Mouse (Mus musculus) CH12.LX (cell line): Measurements from ENCODE around the gene Ugt2b38. TPM values are rescaled to one million over a fixed set of nuclear protein-coding genes. Genes with fewer than 3 reads are reported as not detected.
"Not testable (repeated sequence)": the region's sequence is repeated elsewhere in the genome, so short reads cannot be mapped to it uniquely, and the experiment has no call there.

Experiments used
- DNase-seq: peaks from one replicate; pipeline ENCODE4 v3.0.0-alpha.2; 2013; ENCODE audit errors: extremely low read depth
- H3K27ac ChIP-seq: 2 replicates; pipeline ENCODE4 v1.5.1; 2012; ENCODE audit warnings: low read depth, mild to moderate bottlenecking, control low read depth, moderate library complexity; ENCODE audit not compliant: insufficient read depth
- H3K27me3 ChIP-seq: replicated peaks from 2 replicates; pipeline ENCODE3; 2012; ENCODE audit warnings: inconsistent platforms
- H3K36me3 ChIP-seq, 2 experiments: replicated peaks in 1 of 2; 2 replicates each; pipeline versions ENCODE3 to v1.6.1; 2012; ENCODE audit warnings: inconsistent platforms in 1 of 2, low read length in 1 of 2, mild to moderate bottlenecking in 1 of 2, mixed read lengths in 1 of 2, moderate library complexity in 1 of 2; ENCODE audit not compliant: control insufficient read depth in 1 of 2, insufficient read depth in 1 of 2
- H3K4me1 ChIP-seq, 2 experiments: 2 replicates each; pipeline ENCODE4 v1.6.1; 2012; ENCODE audit warnings: inconsistent platforms in 1 of 2, moderate library complexity in 1 of 2; ENCODE audit not compliant: insufficient read depth in 2 of 2, control insufficient read depth in 1 of 2
- H3K4me2 ChIP-seq: 2 replicates; pipeline ENCODE4 v1.6.1; 2012; ENCODE audit warnings: low read depth, mild to moderate bottlenecking, control low read depth; ENCODE audit not compliant: poor library complexity, insufficient read depth, severe bottlenecking
- H3K4me3 ChIP-seq, 3 experiments: fragments of 150-350 bp in 1 of 3; sonication (generic) in 1 of 3; replicated peaks in 1 of 3; 2 replicates each; pipeline versions ENCODE3 to v1.5.1; 2011 to 2012; ENCODE audit warnings: low read depth in 2 of 3, low read length in 2 of 3, mild to moderate bottlenecking in 2 of 3, moderate library complexity in 2 of 3, control low read depth in 1 of 3, improper control_type of control experiment in 1 of 3, inconsistent platforms in 1 of 3, mixed read lengths in 1 of 3; ENCODE audit not compliant: poor library complexity in 1 of 3
- H3K79me2 ChIP-seq: replicated peaks from 2 replicates; pipeline ENCODE4 v1.6.1; 2012; ENCODE audit warnings: mild to moderate bottlenecking, moderate library complexity; ENCODE audit not compliant: control insufficient read depth, poor library complexity, insufficient read depth, severe bottlenecking; ENCODE audit errors: extremely low read depth
- H3K9ac ChIP-seq: 2 replicates; pipeline ENCODE4 v1.6.1; 2012; ENCODE audit warnings: low read depth, mild to moderate bottlenecking, control low read depth, moderate library complexity; ENCODE audit not compliant: insufficient read depth
- H3K9me3 ChIP-seq: replicated peaks from 2 replicates; pipeline ENCODE3; 2012; ENCODE audit warnings: low read length, inconsistent platforms, mixed read lengths
- RAD21 ChIP-seq: IDR thresholded peaks from 2 replicates; pipeline ENCODE4 v1.6.1; 2011; ENCODE audit warnings: low read depth, mild to moderate bottlenecking, low read length, improper control_type of control experiment, moderate library complexity
- SMC3 ChIP-seq: IDR thresholded peaks from 2 replicates; pipeline ENCODE4 v1.6.1; 2011; ENCODE audit warnings: low read depth, low read length, improper control_type of control experiment
- ZMIZ1 ChIP-seq: IDR thresholded peaks from 2 replicates; pipeline ENCODE4 v1.6.1; 2012; ENCODE audit warnings: low read depth, mild to moderate bottlenecking, inconsistent platforms, low read length, improper control_type of control experiment
- dilution Hi-C: fragments of 300-500 bp; cut with MboI; formaldehyde crosslinking; loops from 2 replicates; pipeline ENCODE4 v1.14.3; 2020; ENCODE audit warnings: low sequenced_read_pairs; ENCODE audit not compliant: extremely low pct_unique_long_range_greater_than_20kb, extremely low pct_ligation_motif_present
- in situ Hi-C: fragments of 300-500 bp; cut with MboI; formaldehyde crosslinking; loops from 3 replicates; pipeline ENCODE4 v1.14.3; 2019; ENCODE audit warnings: low sequenced_read_pairs, low pct_ligation_motif_present, low pct_unique_long_range_greater_than_20kb, mixed read lengths
- polyA plus RNA-seq: library from polyadenylated mRNA; unstranded; fragments of >175 nt; gene quantifications from 2 replicates; pipeline ENCODE4 v1.2.1, GENCODE M21; 2012; ENCODE audit warnings: low read depth; ENCODE audit not compliant: insufficient read length
- total RNA-seq, 2 experiments: library from RNA; depleted of rRNA; stranded (reverse); fragments of 300-350 nt in 1 of 2; fragments of >200 nt in 1 of 2; gene quantifications; 2 replicates each; pipeline ENCODE4 v1.2.3; 2012 to 2014

Gene Ugt2b38
- total and polyA plus RNA-seq, 3 experiments = not detected

GRCm38 (mm10) chr5:87373502-87373863 is 50.5 kb downstream of the Ugt2b38 start:
- Histone ChIP-seq H3K27me3 (no peaks in the 10 kb centered on the region), H3K79me2 (no peaks in the 10 kb centered on the region), H3K4me1 (no peaks in the 10 kb centered on the region), H3K4me3 (no peak overlapping the region), H3K9me3 (no peaks in the 10 kb centered on the region), H3K36me3 (no peaks in the 10 kb centered on the region), H3K4me2 (no peak overlapping the region), H3K9ac (no peak overlapping the region), H3K27ac (no peak overlapping the region)
- no peak for DNase-seq
- in situ Hi-C loops = no loop called here
- dilution Hi-C loops = no loop called here
- TF ChIP-seq RAD21 = no peak
- no peak for TF ChIP-seq ZMIZ1
- TF ChIP-seq SMC3 = no peak

DNA sequence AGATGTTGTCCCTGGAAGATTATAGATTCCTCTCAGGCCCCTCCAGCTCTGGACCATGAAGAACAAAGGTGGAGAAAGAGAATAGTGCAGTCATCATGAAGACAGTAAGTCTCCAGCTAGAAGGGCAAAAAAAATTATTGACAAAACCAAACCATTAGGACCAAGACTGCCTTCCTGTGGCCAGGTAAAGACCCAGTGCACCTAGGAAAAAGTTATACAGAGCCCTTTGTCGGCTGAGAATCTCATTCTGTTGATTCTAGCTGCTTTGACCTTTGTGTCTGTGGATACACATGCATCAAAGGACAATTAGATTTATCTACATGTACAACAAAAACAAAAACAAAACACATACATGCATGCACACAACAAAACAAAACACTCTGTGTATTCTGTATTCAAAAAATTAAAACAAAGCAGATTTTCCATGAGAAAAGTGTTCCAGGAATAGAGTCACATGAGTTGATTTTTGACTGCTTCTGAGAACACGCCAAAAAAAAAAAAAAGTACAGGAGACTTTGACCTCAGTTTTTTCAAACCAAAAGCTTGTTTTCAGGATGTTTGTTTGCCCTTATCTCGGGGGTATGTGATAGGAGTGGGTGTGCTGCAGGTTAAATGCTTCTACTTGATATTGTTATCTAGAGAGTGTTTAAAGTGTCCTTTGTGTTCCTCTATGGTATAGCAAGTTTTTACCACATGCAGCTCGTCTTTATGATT is 51.1 kb downstream of the Ugt2b38 start:
- H3K4me2 ChIP-seq, in situ Hi-C loops, H3K9ac ChIP-seq, H3K36me3 ChIP-seq, H3K4me3 ChIP-seq, DNase-seq, H3K79me2 ChIP-seq, H3K27me3 ChIP-seq, H3K9me3 ChIP-seq, H3K27ac ChIP-seq, dilution Hi-C loops, H3K4me1 ChIP-seq: not testable (repeated sequence)

Other genes starting within 250 kb of the Ugt2b38 start
- gene Ugt2b37, start 169.4 kb downstream of the Ugt2b38 start, total RNA-seq (2012; rRNA removed) = not detected in 2 replicates
- not detected in 2 replicates for gene Ugt2b37, start 169.4 kb downstream of the Ugt2b38 start, total RNA-seq (2014; rRNA removed)
- gene Ugt2b37, start 169.4 kb downstream of the Ugt2b38 start, polyA plus RNA-seq = not detected in 2 replicates
- gene Ugt2a3, start 87.0 kb downstream of the Ugt2b38 start, total RNA-seq (2012; rRNA removed) = not detected in 2 replicates
- gene Ugt2a3, start 87.0 kb downstream of the Ugt2b38 start, total RNA-seq (2014; rRNA removed) = not detected in 2 replicates
- not detected in 2 replicates for gene Ugt2a3, start 87.0 kb downstream of the Ugt2b38 start, polyA plus RNA-seq
- not detected in 2 replicates for gene Ugt2a2, start 58.1 kb upstream of the Ugt2b38 start, total RNA-seq (2012; rRNA removed)
- gene Ugt2a2, start 58.1 kb upstream of the Ugt2b38 start, total RNA-seq (2014; rRNA removed) = not detected in 2 replicates
- gene Ugt2a2, start 58.1 kb upstream of the Ugt2b38 start, polyA plus RNA-seq = not detected in 2 replicates
- gene Gm43638, start 62.6 kb upstream of the Ugt2b38 start, total RNA-seq (2012; rRNA removed) = not detected in 2 replicates
- gene Gm43638, start 62.6 kb upstream of the Ugt2b38 start, total RNA-seq (2014; rRNA removed) = not detected in 2 replicates
- not detected in 2 replicates for gene Gm43638, start 62.6 kb upstream of the Ugt2b38 start, polyA plus RNA-seq
- gene Ugt2a1, start 66.7 kb upstream of the Ugt2b38 start, total RNA-seq (2012; rRNA removed) = not detected in 2 replicates
- gene Ugt2a1, start 66.7 kb upstream of the Ugt2b38 start, total RNA-seq (2014; rRNA removed) = not detected in 2 replicates
- not detected in 2 replicates for gene Ugt2a1, start 66.7 kb upstream of the Ugt2b38 start, polyA plus RNA-seq
- gene Sult1b1, start 114.0 kb upstream of the Ugt2b38 start, total RNA-seq (2012; rRNA removed) = not detected in 2 replicates
- not detected in 2 replicates for gene Sult1b1, start 114.0 kb upstream of the Ugt2b38 start, total RNA-seq (2014; rRNA removed)
- not detected in 2 replicates for gene Sult1b1, start 114.0 kb upstream of the Ugt2b38 start, polyA plus RNA-seq
- gene Sult1d1, start 144.8 kb upstream of the Ugt2b38 start, total RNA-seq (2012; rRNA removed) = not detected in 2 replicates
- not detected in 2 replicates for gene Sult1d1, start 144.8 kb upstream of the Ugt2b38 start, total RNA-seq (2014; rRNA removed)
- not detected in 2 replicates for gene Sult1d1, start 144.8 kb upstream of the Ugt2b38 start, polyA plus RNA-seq
- gene Sult1e1, start 167.4 kb upstream of the Ugt2b38 start, total RNA-seq (2012; rRNA removed) = not detected in 2 replicates
- not detected in 2 replicates for gene Sult1e1, start 167.4 kb upstream of the Ugt2b38 start, total RNA-seq (2014; rRNA removed)
- not detected in 2 replicates for gene Sult1e1, start 167.4 kb upstream of the Ugt2b38 start, polyA plus RNA-seq
- gene Csn1s1, start 242.0 kb upstream of the Ugt2b38 start, total RNA-seq (2012; rRNA removed) = not detected in 2 replicates
- not detected in 2 replicates for gene Csn1s1, start 242.0 kb upstream of the Ugt2b38 start, total RNA-seq (2014; rRNA removed)
- gene Csn1s1, start 242.0 kb upstream of the Ugt2b38 start, polyA plus RNA-seq = not detected in 2 replicates